Mouse (Mus musculus) G1E (cell line): ENCODE results near the gene Jtb.

Source experiments
- CTCF ChIP-seq: IDR thresholded peaks from 2 replicates; pipeline ENCODE4 v1.5.1; 2012; ENCODE audit warnings: low read depth, low read length, inconsistent platforms, mixed read lengths
- GATA1 ChIP-seq: IDR thresholded peaks from 2 replicates; pipeline ENCODE4 v1.6.1; 2012; ENCODE audit warnings: borderline replicate concordance, low read length, inconsistent platforms, mixed read lengths
- GATA2 ChIP-seq: IDR thresholded peaks from 2 replicates; pipeline ENCODE4 v1.6.1; 2012; ENCODE audit warnings: low read depth, low read length, inconsistent platforms, borderline replicate concordance
- POLR2AphosphoS5 ChIP-seq: IDR thresholded peaks from 2 replicates; pipeline ENCODE4 v1.6.1; 2012; ENCODE audit warnings: low read depth, low read length, inconsistent platforms; ENCODE audit not compliant: insufficient replicate concordance

- TF ChIP-seq CTCF (no peak), GATA1 (no peak), POLR2AphosphoS5 (no peak), GATA2 (no peak)
Observed at GRCm38 (mm10) chr3:90258521-90258920, 27.1 kb downstream of the Jtb start.
